Mouse (Mus musculus) embryonic facial prominence, embryonic 11.5 days (tissue): ENCODE measurements around the gene Fam19a5. TPM values are rescaled to one million over a fixed set of nuclear protein-coding genes. Genes with fewer than 3 reads are reported as not detected.

Experiments
- ATAC-seq: fragments of 200-750 bp; cut with Nextera tagmentation; replicated peaks from 2 replicates; pipeline ENCODE4 v1.8.0; 2017; ENCODE audit warnings: low read depth; ENCODE audit not compliant: insufficient number of reproducible peaks, low FRiP score, low TSS enrichment
- DNase-seq: peaks from one replicate; pipeline ENCODE4 v3.0.0-alpha.2; 2015; ENCODE audit warnings: low spot score
- H3K27ac ChIP-seq: fragments of 300-500 bp; sonication (generic); replicated peaks from 2 replicates; pipeline ENCODE4 v1.5.1; 2014; ENCODE audit warnings: mild to moderate bottlenecking, low read depth, low read length, control low read depth
- H3K27me3 ChIP-seq: fragments of 300-500 bp; sonication (generic); 2 replicates; pipeline ENCODE4 v1.6.1; 2014; ENCODE audit warnings: mild to moderate bottlenecking, low read length, moderate library complexity, mixed read lengths; ENCODE audit not compliant: control insufficient read depth, insufficient read depth
- H3K36me3 ChIP-seq: fragments of 300-500 bp; sonication (generic); replicated peaks from 2 replicates; pipeline ENCODE4 v1.6.1; 2014; ENCODE audit warnings: low read depth, mild to moderate bottlenecking, low read length, moderate library complexity, mixed read lengths; ENCODE audit not compliant: control insufficient read depth, insufficient read depth
- H3K4me1 ChIP-seq: fragments of 300-500 bp; sonication (generic); 2 replicates; pipeline ENCODE4 v1.6.1; 2014; ENCODE audit warnings: low read length, mixed read lengths; ENCODE audit not compliant: control insufficient read depth, insufficient read depth
- H3K4me2 ChIP-seq: fragments of 300-500 bp; sonication (generic); 2 replicates; pipeline ENCODE4 v1.6.1; 2014; ENCODE audit warnings: low read depth, mild to moderate bottlenecking, control low read depth, low read length, moderate library complexity
- H3K4me3 ChIP-seq: fragments of 300-500 bp; sonication (generic); 2 replicates; pipeline ENCODE4 v1.5.1; 2014; ENCODE audit warnings: low read depth, low read length, control low read depth
- H3K9ac ChIP-seq: fragments of 300-500 bp; sonication (generic); replicated peaks from 2 replicates; pipeline ENCODE4 v1.6.1; 2014; ENCODE audit warnings: mild to moderate bottlenecking, control low read depth, low read length
- H3K9me3 ChIP-seq: fragments of 300-500 bp; sonication (generic); replicated peaks from 2 replicates; pipeline ENCODE4 v1.6.1; 2016; ENCODE audit warnings: mild to moderate bottlenecking, low read length, inconsistent platforms, mixed read lengths; ENCODE audit not compliant: control insufficient read depth
- WGBS: fragments of 180-500 bp; shearing (Covaris S2); extraction: QIAGEN DNeasy Blood & Tissue Kit; methylation state at CpG from one replicate; pipeline ENCODE4 v1.1.7; 2014; 5-methylcytosine and 5-hydroxymethylcytosine counted together
- polyA plus RNA-seq: library from polyadenylated mRNA; unstranded; fragments of >200 nt; fragmentation: Nextera tagmentation; extraction: Ambion mirVana; gene quantifications from 2 replicates; pipeline ENCODE4 v1.2.1, GENCODE M21; 2014

Gene Fam19a5
- polyA plus RNA-seq, 1 experiment from 2014 or later = 3.6 TPM

GRCm38 (mm10) chr15:87566040-87566929 is 22.2 kb downstream of the Fam19a5 start:
- H3K4me3 ChIP-seq = no peak overlapping the region
- no peaks in the 10 kb centered on the region for H3K4me1 ChIP-seq
- no peak for DNase-seq
- 52% methylated on average over 11 of the region's 11 CpGs for WGBS
- H3K9me3 ChIP-seq = no peaks in the 10 kb centered on the region
- no peak for ATAC-seq
- no peak overlapping the region for H3K4me2 ChIP-seq
- no peaks in the 10 kb centered on the region for H3K27me3 ChIP-seq
- no peak overlapping the region for H3K27ac ChIP-seq
- H3K36me3 ChIP-seq = no peaks in the 10 kb centered on the region
- H3K9ac ChIP-seq = no peak overlapping the region

GRCm38 (mm10) chr15:87570182-87570581 is 26.1 kb downstream of the Fam19a5 start:
- WGBS = 79% methylated on average over 11 of the region's 11 CpGs

GRCm38 (mm10) chr15:87579861-87580260 is 35.8 kb downstream of the Fam19a5 start:
- Histone ChIP-seq H3K36me3 (no peaks in the 10 kb centered on the region), H3K4me3 (no peak overlapping the region), H3K4me1 (no peaks in the 10 kb centered on the region), H3K9me3 (no peaks in the 10 kb centered on the region), H3K27ac (no peak overlapping the region), H3K4me2 (no peak overlapping the region), H3K9ac (no peak overlapping the region), H3K27me3 (no peaks in the 10 kb centered on the region)
- ATAC-seq = no peak
- 89% methylated on average over 5 of the region's 5 CpGs for WGBS
- DNase-seq = no peak

More at GRCm38 (mm10) chr15:87570182-87570581, 26.1 kb downstream of the Fam19a5 start:
- no peak overlapping the region for H3K4me3 ChIP-seq
- no peaks in the 10 kb centered on the region for H3K4me1 ChIP-seq
- H3K27me3 ChIP-seq = no peaks in the 10 kb centered on the region
- no peaks in the 10 kb centered on the region for H3K36me3 ChIP-seq
- DNase-seq = no peak
- H3K4me2 ChIP-seq = no peak overlapping the region
- no peak overlapping the region for H3K27ac ChIP-seq
- H3K9me3 ChIP-seq = no peaks in the 10 kb centered on the region
- no peak for ATAC-seq
- no peak overlapping the region for H3K9ac ChIP-seq

GRCm38 (mm10) chr15:87583921-87584621 is 40.0 kb downstream of the Fam19a5 start:
- 56% methylated on average over 26 of the region's 26 CpGs for WGBS
- H3K36me3 ChIP-seq = no peaks in the 10 kb centered on the region
- H3K9ac ChIP-seq = no peak overlapping the region
- no peak overlapping the region for H3K27ac ChIP-seq
- no peak overlapping the region for H3K4me2 ChIP-seq
- H3K9me3 ChIP-seq = no peaks in the 10 kb centered on the region
- no peak for ATAC-seq
- DNase-seq = peak; percentile 2
- H3K4me3 ChIP-seq = no peak overlapping the region
- H3K27me3 ChIP-seq = no peaks in the 10 kb centered on the region
- no peaks in the 10 kb centered on the region for H3K4me1 ChIP-seq

- no peak overlapping the region for H3K4me3 ChIP-seq
- H3K9me3 ChIP-seq = no peaks in the 10 kb centered on the region
- H3K27me3 ChIP-seq = no peaks in the 10 kb centered on the region
- no peaks in the 10 kb centered on the region for H3K36me3 ChIP-seq
- no peak for DNase-seq
- H3K4me1 ChIP-seq = no peaks in the 10 kb centered on the region
- no peak for ATAC-seq
- H3K9ac ChIP-seq = no peak overlapping the region
- WGBS = 89% methylated on average over 10 of the region's 10 CpGs
- no peak overlapping the region for H3K4me2 ChIP-seq
- H3K27ac ChIP-seq = no peak overlapping the region
Observed at GRCm38 (mm10) chr15:87590975-87591374, 46.9 kb downstream of the Fam19a5 start.

GRCm38 (mm10) chr15:87596731-87597130 is 52.6 kb downstream of the Fam19a5 start:
- Histone ChIP-seq H3K36me3 (no peaks in the 10 kb centered on the region), H3K9ac (no peak overlapping the region), H3K4me3 (no peak overlapping the region), H3K4me1 (no peaks in the 10 kb centered on the region), H3K4me2 (no peak overlapping the region), H3K27ac (no peak overlapping the region), H3K9me3 (no peaks in the 10 kb centered on the region), H3K27me3 (no peaks in the 10 kb centered on the region)
- no peak for DNase-seq
- 89% methylated on average over 8 of the region's 8 CpGs for WGBS
- no peak for ATAC-seq

GRCm38 (mm10) chr15:87597149-87597548 is 53.0 kb downstream of the Fam19a5 start:
- no peak overlapping the region for H3K9ac ChIP-seq
- no peaks in the 10 kb centered on the region for H3K4me1 ChIP-seq
- no peaks in the 10 kb centered on the region for H3K36me3 ChIP-seq
- DNase-seq (no peak), ATAC-seq (no peak)
- no peak overlapping the region for H3K4me3 ChIP-seq
- no peaks in the 10 kb centered on the region for H3K27me3 ChIP-seq
- no peak overlapping the region for H3K27ac ChIP-seq
- H3K4me2 ChIP-seq = no peak overlapping the region
- H3K9me3 ChIP-seq = no peaks in the 10 kb centered on the region
- 80% methylated on average over 4 of the region's 4 CpGs for WGBS

- WGBS = 91% methylated on average over 4 of the region's 4 CpGs
- ATAC-seq (no peak), DNase-seq (no peak)
- H3K36me3 ChIP-seq = no peaks in the 10 kb centered on the region
- no peak overlapping the region for H3K4me3 ChIP-seq
- H3K9ac ChIP-seq = no peak overlapping the region
- no peaks in the 10 kb centered on the region for H3K27me3 ChIP-seq
- no peak overlapping the region for H3K27ac ChIP-seq
- H3K4me2 ChIP-seq = no peak overlapping the region
- no peaks in the 10 kb centered on the region for H3K9me3 ChIP-seq
- H3K4me1 ChIP-seq = no peaks in the 10 kb centered on the region
Observed at GRCm38 (mm10) chr15:87597766-87598165, 53.7 kb downstream of the Fam19a5 start.
